Mouse (Mus musculus) ovary, postnatal 10 days (tissue): ENCODE results near the gene Strc.

Experiments used
- DNase-seq: peaks from one replicate; pipeline ENCODE4 v3.0.0; 2022; ENCODE audit warnings: low spot score

The Strc gene

GRCm38 (mm10) chr2:121354820-121355592 is 32.0 kb downstream of the Strc start, which contains the start of gene Ppip5k1:
Gene Ppip5k1, minus strand, starts transcription at chr2:121355396.
- DNase-seq: peak; percentile 90

GRCm38 (mm10) chr2:121354378-121354777 is 32.6 kb downstream of the Strc start:
- DNase-seq: no peak

DNA sequence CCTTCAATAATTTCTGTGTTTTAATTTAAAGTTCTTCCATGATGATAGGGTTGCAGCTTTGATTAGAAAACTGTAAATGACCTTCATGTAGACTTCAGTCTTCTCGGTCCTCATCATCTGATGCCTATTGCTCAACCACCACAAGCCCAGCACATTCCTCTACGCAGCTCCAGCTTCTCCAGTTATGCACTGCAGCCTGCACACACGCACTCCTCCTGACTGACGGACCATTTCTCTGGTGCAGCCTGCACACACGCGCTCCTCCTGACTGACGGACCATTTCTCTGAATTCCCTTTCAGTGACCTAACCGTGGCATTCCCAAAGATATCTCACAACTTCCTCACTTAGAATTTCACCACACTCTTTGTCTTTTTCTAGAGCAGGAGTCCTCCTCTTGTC is 33.8 kb downstream of the Strc start:
- DNase-seq: no peak

GRCm38 (mm10) chr2:121339057-121339456 is 47.9 kb downstream of the Strc start:
- DNase-seq: no peak

GRCm38 (mm10) chr2:121329492-121329891 is 57.5 kb downstream of the Strc start:
- no peak for DNase-seq

DNA sequence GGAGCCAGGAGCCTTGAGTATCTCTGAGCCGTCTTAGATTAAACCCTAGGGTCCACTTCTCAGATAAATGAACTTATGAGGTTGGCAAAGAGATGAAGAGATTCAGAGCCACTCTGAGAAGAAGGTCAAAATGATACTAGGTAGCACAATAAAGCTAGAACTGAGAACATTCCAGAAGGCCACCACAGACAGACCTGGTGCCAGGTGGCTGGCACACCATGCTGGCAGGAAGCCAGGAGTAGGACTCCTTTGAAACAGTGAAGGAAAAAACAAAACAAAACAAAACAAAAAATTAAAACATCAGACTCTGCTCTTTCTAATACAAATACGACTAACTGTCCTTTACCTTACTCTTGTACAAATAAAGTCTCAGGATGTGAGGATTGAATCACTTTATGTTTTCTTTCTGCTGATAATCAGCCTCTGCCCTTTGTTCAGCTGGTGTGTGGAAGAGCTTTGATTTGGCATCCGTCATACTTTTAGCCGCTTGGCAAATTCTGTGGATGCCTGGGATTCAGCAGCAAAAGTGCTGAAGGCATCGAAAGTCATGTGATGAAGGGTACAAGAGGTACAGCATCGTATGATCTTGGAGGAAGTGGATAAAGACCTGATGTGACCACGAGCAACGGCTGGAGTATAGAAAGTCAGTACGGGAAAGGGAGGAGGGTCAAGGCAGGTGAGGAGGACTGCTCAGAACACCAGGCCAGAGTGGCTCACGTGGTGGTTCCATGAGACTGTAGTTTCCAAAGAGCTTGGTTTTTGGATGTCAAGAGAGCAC is 63.1 kb downstream of the Strc start:
- DNase-seq: no peak

GRCm38 (mm10) chr2:121323041-121323440 is 63.9 kb downstream of the Strc start:
- DNase-seq: no peak

GRCm38 (mm10) chr2:121316278-121316677 is 70.7 kb downstream of the Strc start:
- no peak for DNase-seq
